Mouse (Mus musculus) T-helper 2 cell (primary cell): ENCODE results near the gene Slc16a12.

Source experiments
- in situ Hi-C: fragments of 300-600 bp; cut with MboI, MseI; formaldehyde crosslinking; loops from one replicate; pipeline ENCODE4 v1.15.1; 2025; ENCODE audit warnings: high pct_unique_total_duplicates

Slc16a12 gene

DNA sequence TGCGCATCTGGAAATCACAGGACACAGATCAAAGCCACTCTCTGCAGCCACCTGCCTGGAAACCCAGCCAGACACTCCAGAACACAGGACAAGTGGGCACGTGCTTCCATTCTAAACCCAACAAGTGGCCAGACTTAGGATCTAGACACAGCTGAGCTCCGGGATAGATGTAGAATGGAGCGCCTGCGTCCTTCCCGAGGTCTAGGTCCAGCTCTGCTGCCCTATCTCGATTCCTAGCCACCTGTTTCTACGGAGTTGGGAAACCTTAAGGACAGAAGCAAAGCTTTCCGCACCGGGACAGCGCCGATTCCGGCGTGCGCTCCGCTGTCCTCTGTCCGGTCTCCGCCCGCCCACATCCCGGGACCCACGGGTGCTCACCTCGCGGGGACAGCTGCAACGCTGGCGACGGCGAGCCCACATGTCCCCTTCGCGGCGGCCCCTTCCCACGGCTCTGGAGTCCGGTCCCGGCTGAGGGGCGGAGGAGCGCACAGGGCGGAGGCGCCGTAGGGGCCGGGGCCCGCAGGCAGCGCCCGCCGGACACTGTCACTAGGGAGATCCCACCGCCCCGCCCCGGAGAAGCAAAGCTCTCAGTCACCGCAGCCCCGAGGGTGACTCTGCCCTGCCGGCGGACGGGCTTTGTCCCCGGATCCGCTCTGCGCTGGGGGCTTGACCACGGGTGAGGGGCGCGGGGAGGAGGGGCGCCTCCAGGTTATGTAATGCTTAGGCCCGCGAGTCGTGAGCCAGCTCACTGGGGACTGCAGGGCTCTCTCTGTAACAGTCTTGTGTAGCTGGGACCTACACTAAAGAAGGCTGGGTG, at the start of gene Slc16a12:
Slc16a12 (minus strand) TSS at position 602 of the 817 bp plus-strand sequence.
- in situ Hi-C loops, result loop anchor here (25.0 kb wide), 1 partner anchor 1090 kb away; no protein-coding TSS in a partner anchor

DNA sequence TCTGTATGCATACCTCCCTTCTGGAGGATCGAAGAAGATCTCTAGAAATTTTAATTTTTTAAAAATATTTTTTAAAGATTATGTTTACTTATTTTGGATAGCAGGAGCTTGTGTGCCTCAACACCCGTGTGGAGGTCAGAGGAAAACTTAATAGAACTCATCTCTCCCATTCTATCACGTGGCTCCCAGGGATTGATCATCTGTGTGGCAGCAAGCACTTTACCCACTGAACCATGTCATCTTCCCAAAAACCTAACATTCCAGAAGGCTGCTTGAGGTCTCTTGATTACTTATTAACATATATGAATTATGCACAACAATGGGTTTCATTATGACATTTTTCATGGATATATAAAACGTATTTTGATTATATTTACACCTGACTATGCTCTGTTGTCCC, 49.3 kb upstream of the Slc16a12 start:
- in situ Hi-C loops, result no loop called here

DNA sequence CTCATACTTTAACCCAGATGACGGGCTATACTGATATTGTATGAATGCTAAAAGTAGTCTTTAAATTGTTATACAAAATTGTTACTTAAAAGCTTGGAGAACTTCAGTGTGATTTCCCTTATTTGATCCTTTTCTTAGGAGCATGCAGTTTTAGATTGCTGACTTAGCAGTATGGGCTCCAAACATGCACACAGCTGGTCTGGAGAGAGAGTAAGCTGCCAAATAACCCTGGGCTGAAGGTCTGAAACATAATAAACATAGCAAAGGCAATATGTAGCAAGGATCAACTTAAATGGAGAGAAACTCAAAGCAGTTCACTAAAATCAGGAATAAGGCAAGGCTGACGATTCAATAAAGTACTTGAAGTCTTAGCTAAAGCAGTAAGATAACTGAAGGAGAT, 35.4 kb upstream of the Slc16a12 start:
- in situ Hi-C loops, result no loop called here

DNA sequence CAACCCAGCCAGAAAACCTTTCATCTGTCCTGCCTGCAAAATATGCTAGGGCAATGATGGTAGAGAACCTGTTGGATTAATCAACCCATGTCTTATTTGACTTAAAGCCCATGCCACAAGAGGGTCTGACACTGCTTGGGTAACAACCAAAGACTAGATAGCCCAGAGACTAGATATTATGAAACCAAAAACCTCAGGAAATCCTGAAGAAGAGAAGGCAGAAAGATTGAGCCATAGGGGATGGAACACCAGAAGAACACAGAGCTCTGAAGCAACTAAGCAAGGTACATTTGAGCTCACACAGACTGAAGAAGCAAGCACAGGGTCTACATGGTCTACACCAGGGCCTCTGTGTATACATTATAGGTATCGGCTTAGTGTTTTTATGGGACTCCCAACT, 31.9 kb upstream of the Slc16a12 start:
- in situ Hi-C loops, result no loop called here

DNA sequence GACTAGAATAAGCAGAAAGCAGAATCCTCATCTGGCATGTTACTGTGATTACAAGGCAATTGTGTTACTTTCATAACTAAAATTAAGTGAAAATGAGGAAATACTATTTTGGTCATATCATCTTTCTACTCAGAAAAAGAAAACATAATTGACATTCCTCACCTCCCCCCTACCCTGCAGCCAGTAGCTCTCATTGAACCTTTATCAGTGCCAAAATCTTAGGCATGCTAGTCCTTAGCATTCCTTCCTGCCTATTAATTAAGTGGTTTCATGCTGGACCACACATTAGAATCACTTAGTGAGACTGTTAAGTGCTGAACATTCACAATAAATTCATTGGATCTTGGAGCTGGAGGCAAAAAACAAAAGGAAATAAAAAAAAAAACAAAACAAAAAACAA, 31.0 kb upstream of the Slc16a12 start:
- in situ Hi-C loops, result no loop called here

DNA sequence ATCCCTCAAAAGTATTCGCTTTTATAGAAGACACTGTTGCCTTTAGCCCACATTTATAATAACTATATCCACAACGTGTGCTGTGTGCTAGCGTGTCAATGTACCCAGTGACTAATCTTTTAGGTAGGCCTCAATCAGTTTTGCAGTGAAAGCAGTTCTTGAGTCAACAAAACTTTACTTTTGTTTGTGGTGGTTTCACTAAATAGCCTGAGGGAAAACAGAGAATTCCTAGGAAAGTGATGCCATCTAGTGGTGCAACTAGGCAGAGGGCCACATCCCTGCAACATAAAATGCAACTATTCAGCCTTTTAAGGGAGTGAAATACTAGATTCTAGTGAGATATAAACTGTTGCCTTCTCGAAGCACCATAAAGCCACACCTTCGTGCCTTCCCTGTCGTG, 25.7 kb upstream of the Slc16a12 start:
- in situ Hi-C loops, result no loop called here

DNA sequence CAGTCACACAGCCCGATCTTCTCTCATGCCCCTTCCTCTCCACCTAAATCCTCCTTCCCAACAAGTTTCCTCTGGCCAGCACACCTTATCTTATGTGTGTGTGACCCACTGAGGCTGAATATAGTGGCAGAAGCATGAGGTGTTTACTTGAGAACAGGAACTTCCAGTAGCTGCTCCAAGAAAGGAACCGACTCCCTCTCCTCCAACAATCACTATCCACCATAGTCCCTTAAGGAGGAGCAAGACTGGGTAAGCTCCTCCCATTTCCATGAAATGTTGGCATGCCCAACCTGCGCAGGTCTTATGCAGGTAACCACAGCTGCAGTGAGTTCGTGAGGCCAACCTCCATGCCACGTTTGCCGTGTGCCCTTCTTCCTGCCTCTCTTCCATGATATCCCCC, 23.7 kb upstream of the Slc16a12 start:
- in situ Hi-C loops, result no loop called here

DNA sequence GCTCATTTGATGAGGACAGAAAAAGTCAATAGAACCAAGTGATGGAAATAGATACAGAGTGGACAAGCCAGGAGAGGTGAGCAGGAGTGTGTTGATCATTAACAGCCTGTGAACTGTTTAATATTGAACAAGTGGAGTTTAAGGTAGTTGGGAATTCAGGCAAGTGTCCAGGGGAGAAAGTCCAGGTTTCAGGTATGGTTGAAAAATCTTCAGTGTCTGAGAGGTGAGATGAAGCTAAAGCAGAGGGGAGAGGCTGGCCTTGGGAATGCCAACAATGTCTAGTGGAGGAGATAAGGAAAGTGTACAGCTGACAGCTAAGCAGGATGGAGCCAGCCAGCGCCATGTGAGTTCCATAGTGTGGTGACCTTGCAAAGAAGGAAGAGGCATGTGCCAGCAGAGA, 11.7 kb upstream of the Slc16a12 start:
- in situ Hi-C loops, result no loop called here

DNA sequence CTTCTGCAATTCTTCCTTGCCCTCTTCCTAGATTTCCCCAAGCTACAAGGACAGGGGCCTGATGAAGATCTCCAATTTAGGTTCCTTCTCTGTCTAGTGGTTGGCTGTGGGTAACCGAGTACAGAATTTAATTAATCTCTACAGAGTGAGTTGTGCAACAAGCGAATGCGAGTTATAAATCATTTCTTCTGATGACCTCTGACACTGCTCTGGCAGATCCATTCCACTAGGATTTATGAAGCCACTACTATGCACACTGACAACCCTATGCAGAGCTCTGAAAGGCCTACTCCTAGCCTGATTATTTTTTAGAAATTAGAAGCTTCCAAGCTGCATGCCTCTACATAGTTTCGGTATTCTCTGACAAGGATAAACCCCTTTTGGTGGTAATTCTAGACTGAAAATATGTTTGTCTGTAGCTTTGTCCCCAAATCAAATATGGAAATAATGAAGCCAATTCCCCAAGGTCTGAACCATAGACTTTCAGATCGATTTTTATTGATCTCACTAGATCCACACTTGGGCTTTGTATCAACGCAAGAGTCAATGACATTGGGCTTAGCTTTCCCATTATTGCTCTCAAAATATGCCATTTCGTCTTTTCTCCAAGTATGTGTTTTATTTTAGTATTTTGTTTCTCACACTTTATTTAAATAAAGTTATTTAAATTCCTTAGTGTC, 9.6 kb upstream of the Slc16a12 start:
- in situ Hi-C loops, result no loop called here

DNA sequence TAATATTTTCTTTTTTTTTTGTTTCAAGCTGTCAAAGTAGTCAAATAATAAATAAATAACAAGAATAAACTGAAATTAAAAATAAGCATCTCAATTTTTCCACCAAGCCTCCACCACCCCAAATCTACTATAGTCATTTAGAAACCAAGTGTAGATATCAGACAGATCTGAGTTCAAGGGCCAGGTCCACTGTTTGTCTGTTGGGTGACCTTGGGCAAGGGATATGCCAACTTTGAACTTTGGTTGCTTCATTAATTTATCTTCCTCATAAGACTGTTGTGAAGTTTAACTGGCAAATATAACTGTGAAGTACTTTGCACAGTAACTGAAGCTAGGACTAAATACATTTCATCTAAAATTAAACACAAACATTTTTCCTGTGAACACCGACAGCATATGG, 8.6 kb upstream of the Slc16a12 start:
- in situ Hi-C loops, result no loop called here

DNA sequence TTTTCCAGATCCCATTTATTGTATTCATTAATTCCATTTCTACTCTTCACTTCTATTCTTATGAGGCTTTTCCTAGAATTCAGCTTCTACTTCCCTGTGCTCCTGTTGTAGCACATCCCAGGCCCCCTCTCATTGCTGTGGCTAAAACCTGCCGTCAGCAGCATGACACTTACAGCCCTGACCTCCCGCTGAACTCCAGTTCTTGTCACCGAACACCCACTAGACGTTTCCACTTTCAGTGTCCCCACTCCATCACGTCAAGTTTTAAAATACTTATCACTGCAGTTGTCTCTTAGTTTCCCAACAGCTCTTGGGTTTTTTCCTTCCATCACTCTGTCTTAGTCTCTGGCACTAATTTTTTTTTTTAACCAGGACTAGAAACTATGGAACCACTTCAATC, 6.2 kb upstream of the Slc16a12 start:
- in situ Hi-C loops, result loop anchor here (5.0 kb wide), 1 partner anchor 49 kb away; no protein-coding TSS in a partner anchor

DNA sequence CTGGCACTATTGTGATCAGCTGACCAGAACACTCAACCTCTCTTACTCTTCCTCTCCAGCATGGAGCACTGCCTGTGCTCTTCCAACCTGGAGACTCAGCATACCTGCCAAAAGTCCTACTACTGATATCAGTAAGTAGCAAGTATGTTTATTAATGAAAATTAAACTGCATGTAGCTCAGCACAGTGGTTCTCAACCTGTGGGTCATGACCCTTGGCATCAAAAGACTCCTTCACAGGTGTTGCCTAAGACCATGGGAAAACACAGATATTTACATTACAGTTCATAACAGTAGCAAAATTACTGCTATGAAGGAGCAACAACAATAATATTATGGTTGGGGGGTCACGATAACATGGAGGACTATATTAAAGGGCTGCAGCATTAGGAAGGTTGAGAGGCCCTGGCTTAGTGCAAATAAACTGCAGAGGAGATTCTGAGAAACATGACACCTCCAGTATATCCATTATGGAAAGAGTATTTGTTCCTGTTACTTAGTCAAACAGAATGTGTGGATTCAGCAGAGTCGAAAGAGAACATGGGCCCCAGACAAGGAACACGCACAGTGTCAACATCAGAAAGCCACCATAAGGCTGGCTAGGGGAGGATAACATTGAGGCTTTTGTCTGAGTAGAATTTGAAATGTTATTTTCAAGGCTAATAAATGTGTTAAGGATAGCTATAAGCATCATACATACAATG, 5.5 kb upstream of the Slc16a12 start:
- in situ Hi-C loops, result loop anchor here (5.0 kb wide), 1 partner anchor 50 kb away; no protein-coding TSS in a partner anchor

DNA sequence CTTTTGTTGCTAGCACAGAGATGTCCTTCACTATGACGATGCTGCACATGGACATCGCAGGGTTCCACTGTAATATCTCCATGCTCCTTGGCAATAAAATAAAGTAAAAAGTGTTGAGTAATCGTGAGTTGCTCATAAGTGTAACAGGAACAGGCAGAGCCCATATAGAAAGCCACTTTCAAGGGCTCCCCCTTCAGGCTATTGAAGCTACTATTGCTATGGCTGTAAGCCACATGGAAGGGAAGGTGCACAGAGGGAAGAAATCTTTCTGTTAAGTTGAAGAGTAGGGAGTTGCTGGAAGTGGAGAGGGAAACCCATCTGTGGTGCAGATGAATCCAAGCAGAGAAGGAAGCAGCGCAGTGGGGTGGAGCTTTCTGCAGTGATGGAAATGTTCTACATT, 4.1 kb upstream of the Slc16a12 start:
- in situ Hi-C loops, result loop anchor here (5.0 kb wide), 1 partner anchor 51 kb away; no protein-coding TSS in a partner anchor

DNA sequence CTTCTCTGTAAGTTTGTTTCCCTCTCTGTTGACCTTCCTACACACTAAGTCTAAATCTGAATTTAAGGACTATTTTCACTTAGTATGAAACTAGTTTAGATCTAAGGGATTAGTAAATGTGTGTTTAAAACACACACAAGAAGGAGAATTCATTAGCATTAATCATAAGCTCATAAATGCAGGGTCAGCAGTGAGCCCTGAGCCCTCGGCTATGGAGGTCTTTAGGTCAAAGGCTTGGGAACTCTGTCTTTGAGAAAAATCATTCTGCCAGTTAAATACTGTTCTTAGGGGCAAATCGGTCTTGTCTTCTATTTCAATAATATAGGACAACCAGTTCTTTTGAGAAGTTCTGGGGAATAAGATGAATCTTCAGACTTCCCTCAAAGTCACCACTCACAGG, 1.9 kb upstream of the Slc16a12 start:
- in situ Hi-C loops, result loop anchor here (25.0 kb wide), 1 partner anchor 1088 kb away; no protein-coding TSS in a partner anchor

DNA sequence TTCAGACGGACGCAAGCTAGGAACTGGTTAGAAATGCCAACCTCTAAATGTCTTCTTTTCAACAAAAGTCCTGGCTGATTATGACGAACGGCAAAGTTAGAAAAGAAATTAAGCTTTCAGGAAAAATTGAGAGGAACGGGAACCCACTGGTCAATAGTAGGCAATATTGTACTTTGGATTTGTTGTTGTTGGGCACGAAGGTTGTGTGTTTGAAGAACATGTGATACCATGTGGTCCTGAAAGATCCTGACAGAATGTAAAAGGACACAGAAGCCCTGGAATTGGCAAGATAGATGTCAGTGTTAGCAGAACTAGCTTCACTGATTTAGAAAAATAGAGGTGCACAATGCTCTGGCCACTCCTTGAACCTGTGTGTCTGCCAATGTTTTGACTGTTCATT, 880 bp upstream of the Slc16a12 start:
- in situ Hi-C loops, result loop anchor here (25.0 kb wide), 1 partner anchor 1089 kb away; no protein-coding TSS in a partner anchor

DNA sequence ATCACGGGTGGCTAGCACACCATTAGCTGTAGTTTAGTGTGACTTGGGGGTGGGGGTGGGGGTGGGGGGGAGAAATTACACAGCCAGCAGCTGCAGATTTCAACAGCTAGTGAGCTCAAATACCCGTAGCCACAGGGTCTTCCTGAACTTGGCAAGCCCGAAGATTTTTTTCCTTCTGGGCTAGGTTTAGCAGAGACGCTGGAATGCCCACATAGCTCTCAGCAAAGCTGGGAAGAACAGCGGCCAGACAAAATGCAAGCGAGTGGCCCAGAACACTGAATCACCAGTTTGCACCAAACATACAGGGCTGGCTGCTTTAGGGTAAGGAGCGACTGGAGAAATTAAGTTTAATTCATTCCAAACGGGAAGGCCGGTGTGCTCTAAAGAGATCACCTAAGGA, 888 bp downstream of the Slc16a12 start:
- in situ Hi-C loops, result loop anchor here (25.0 kb wide), 1 partner anchor 1091 kb away; no protein-coding TSS in a partner anchor

DNA sequence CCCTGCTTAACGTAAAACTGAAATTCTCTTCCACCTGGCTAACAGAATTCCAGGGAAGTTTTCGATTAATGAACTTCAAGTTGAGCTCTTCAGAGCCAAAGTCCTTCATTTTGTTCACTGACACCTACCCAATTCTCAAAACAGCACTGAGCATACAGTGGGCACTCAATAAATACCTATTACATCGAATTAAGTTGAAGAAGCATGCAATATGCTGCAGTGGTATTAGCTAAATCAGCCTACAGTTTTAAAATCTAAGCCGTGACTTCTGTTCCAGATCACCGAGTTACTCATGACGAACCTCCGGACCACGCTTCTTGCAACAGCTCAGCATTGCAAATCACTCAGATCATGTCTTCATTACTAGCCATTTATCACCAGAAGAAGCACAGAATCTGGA, 2.1 kb downstream of the Slc16a12 start:
- in situ Hi-C loops, result loop anchor here (25.0 kb wide), 1 partner anchor 1092 kb away; no protein-coding TSS in a partner anchor

DNA sequence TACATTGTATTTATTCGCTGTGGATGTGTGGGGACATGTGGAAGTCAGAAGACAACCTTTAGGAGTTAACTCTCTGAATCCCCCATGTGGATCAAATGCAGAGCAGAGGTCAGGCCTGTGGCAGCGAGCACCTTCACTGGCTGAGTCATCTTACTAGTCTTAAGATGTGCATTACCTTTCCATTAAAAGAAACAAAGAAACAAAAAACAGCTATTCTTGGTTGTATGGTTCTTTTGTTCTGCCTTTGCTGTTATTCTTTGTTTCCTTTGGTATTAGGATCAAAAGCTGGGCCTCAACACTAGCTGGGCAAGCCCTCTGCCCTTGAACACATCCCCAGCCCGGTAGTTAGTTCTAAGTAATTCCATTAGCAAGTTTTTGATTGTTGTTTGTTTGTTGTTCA, 9.2 kb downstream of the Slc16a12 start:
- in situ Hi-C loops, result loop anchor here (10.0 to 25.0 kb wide), 2 partner anchors 1099 to 1287 kb away; no protein-coding TSS in a partner anchor

DNA sequence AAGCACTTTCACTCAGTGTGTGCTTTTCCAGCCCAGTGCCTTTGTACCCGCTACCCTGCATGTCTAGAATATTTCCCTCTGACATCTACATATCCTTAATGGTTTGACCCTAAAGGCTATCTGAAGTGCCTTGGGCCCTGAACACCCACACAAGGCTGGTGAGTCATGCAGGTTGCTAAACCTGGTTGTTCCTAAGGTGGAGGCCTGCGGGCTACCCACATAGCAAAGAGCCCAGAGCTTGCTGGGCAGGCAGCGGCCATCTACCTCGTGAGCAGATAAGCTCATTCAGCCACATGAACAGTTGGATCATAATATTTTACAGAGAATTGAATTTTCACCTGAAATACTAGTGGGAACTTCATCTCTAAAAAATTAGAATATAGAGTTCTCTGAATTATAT, 11.2 kb downstream of the Slc16a12 start:
- in situ Hi-C loops, result loop anchor here (10.0 to 25.0 kb wide), 2 partner anchors 1101 to 1289 kb away; no protein-coding TSS in a partner anchor

DNA sequence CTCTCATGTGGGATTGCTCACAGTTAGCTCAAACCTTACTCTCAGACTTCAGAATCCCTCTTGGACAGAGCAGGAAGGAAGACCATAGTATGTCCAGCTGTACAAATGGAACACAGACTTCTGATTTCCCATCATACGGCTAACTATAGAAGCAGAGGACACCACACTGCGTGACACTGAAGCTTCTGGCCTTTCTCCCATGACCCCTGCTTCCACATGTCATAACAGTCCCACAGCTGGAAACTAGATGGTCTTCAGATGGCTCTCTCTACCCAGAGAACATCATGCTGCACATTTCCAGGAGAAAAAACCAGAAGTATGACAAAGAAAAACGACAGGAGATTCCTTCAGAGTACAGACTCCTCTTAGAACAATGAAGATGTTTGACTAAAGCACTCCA, 14.1 kb downstream of the Slc16a12 start:
- in situ Hi-C loops, result loop anchor here (10.0 to 25.0 kb wide), 2 partner anchors 1104 to 1292 kb away; no protein-coding TSS in a partner anchor

DNA sequence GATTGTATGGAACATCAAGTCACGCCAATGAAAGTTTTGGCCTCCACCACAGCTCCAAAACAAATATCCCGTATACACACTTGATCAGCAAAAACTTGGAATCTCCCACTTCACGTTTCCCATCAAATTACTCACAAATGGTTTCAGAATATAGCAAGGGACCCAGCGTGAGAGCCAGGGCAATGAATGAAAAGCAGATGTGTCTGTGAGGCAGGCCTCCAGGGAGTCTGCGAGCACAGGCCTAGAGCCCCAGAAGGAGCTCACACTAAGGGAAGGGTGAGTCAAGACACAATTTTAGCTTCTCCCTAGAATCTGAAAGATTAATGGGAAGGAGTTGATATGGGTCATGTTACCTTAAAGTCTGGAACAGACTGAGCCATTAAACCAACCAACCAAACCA, 15.7 kb downstream of the Slc16a12 start:
- in situ Hi-C loops, result loop anchor here (10.0 to 25.0 kb wide), 2 partner anchors 1106 to 1293 kb away; no protein-coding TSS in a partner anchor

DNA sequence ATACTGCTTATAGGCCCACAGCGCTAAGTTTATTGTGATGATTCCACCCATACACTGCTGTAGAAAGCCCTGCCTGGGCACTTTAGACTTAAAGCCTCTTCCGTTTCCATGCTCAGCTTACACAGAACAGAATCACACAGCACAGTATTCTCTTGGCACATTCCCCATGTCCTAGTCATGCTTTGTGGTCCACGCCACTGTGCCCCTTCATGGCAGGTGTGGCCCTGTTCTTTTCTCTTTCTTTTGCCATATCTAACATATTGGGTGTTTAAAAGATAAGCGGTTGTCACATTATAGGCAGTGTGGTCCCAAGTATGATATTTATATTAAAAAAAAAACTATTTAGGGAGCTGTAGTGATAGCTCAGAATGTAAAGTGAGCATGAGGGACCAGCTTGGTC, 16.5 kb downstream of the Slc16a12 start:
- in situ Hi-C loops, result loop anchor here (10.0 to 25.0 kb wide), 2 partner anchors 1107 to 1294 kb away; no protein-coding TSS in a partner anchor
